ENCODE assay signal across 7 mouse cellular contexts in the genomic region with DNA sequence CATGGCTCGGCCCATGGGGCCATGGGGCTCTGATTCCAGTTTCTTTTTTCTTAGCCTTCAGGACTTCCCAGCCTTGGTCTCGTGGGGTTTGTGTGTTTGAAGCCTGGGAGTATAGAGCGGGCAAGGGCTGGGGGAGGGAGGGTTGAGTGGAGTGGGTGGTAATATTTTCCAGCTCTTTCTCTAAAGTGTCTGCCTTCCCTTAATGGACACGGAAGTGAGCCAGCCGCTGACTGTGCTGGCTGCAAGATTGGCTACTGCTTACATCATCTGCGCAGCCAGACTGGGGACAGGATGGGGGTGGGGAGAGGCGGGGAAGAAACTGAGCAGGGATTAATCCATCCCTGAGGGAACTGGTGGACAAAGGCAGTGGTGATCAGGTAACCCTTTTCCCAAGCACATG. TPM values are rescaled to one million over a fixed set of nuclear protein-coding genes. Genes with fewer than 3 reads are reported as not detected.
DNase-seq lines count a peak whose midpoint lies in the region; ATAC-seq and TF ChIP-seq lines count a peak whose summit lies in the region.

No protein-coding gene starts in this region.

- TF ChIP-seq CTCF in heart, adult 2 months (IDR thresholded peaks at IDR 0.05): no peak

- H3K27me3 ChIP-seq in embryonic facial prominence, embryonic 11.5 days (ENCODE audit: control insufficient read depth, insufficient read depth, low read length): no peaks in the 10 kb centered on the region
- no peaks in the 10 kb centered on the region for H3K27me3 ChIP-seq in heart, adult 2 months (ENCODE audit: control insufficient read depth, insufficient read depth, low read length)
- no peaks in the 10 kb centered on the region for H3K27me3 ChIP-seq in stomach, embryonic 14.5 days (ENCODE audit: control insufficient read depth, insufficient read depth, low read length)

- ATAC-seq in embryonic facial prominence, embryonic 11.5 days (replicated peaks; ENCODE audit: insufficient number of reproducible peaks, low FRiP score, low TSS enrichment, low read depth): peak; percentile 92
- ATAC-seq in stomach, embryonic 14.5 days (ENCODE audit: insufficient number of reproducible peaks, insufficient read depth, low FRiP score, low read depth): peak; percentile 58; the same call in 1 of the 2 replicates

- H3K9ac ChIP-seq in embryonic facial prominence, embryonic 11.5 days (replicated peaks; ENCODE audit: low read length): 0 out of 2 replicates have a peak overlapping the region, but pooled peaks have one; percentile 10
- no peak overlapping the region for H3K9ac ChIP-seq in heart, adult 2 months (ENCODE audit: low read depth, low read length)
- no peak overlapping the region for H3K9ac ChIP-seq in stomach, embryonic 14.5 days (replicated peaks; ENCODE audit: low read depth, low read length)

- H3K4me3 ChIP-seq in embryonic facial prominence, embryonic 11.5 days (ENCODE audit: low read depth, low read length): no peak overlapping the region
- H3K4me3 ChIP-seq in heart, adult 2 months: no peak overlapping the region
- no peak overlapping the region for H3K4me3 ChIP-seq in stomach, embryonic 14.5 days (ENCODE audit: low read depth, low read length)

- no peaks in the 10 kb centered on the region for H3K79me2 ChIP-seq in heart, adult 2 months (replicated peaks; ENCODE audit: control insufficient read depth, insufficient read depth, low read length)

- DNase-seq in Muller cell, postnatal 12 days (ENCODE audit: inconsistent ontology term): peak; percentile 67
- DNase-seq in embryonic facial prominence, embryonic 11.5 days (ENCODE audit: low spot score): peak; percentile 76
- DNase-seq in heart, adult 2 months: peak in 1 of 2 experiments; percentile 61
- DNase-seq in kidney, postnatal 14 days: peak; percentile 17
- DNase-seq in lung, postnatal 10 days: peak; percentile 81
- DNase-seq in spleen, postnatal 4 days (ENCODE audit: low spot score in 2 of 2): no peak

- 0 out of 2 replicates have a peak, but pooled peaks have one; percentile 48 for TF ChIP-seq EP300 in heart, adult 2 months (IDR thresholded peaks at IDR 0.05; ENCODE audit: insufficient read depth, low read depth, low read length)

- no peak for TF ChIP-seq POLR2A in heart, adult 2 months (IDR thresholded peaks at IDR 0.05; ENCODE audit: insufficient read depth, low read depth, low read length)

- 13% methylated on average over 7 of the region's 7 CpGs for WGBS in embryonic facial prominence, embryonic 11.5 days
- 24% methylated on average over 7 of the region's 7 CpGs for WGBS in heart, adult 2 months
- 20% methylated on average over 7 of the region's 7 CpGs for WGBS in stomach, embryonic 14.5 days

- H3K4me1 ChIP-seq in embryonic facial prominence, embryonic 11.5 days (ENCODE audit: control insufficient read depth, insufficient read depth, low read length): no peaks in the 10 kb centered on the region
- H3K4me1 ChIP-seq in heart, adult 2 months (ENCODE audit: control insufficient read depth, insufficient read depth, low read length): peaks cover 3% of the 10 kb centered on the region
- peaks cover 7% of the 10 kb centered on the region; the same call in 1 of the 2 replicates for H3K4me1 ChIP-seq in stomach, embryonic 14.5 days (ENCODE audit: control insufficient read depth, insufficient read depth, low read length)

- peak overlapping the region; percentile 19; the same call in 1 of the 2 replicates for H3K4me2 ChIP-seq in embryonic facial prominence, embryonic 11.5 days (ENCODE audit: low read depth, low read length)
- peak overlapping the region; percentile 18; the same call in 1 of the 2 replicates for H3K4me2 ChIP-seq in stomach, embryonic 14.5 days (replicated peaks; ENCODE audit: low read depth, low read length)

- peak overlapping the region; percentile 76 for H3K27ac ChIP-seq in embryonic facial prominence, embryonic 11.5 days (replicated peaks; ENCODE audit: low read depth, low read length)
- no peak overlapping the region for H3K27ac ChIP-seq in heart, adult 2 months
- H3K27ac ChIP-seq in stomach, embryonic 14.5 days (ENCODE audit: low read length): peak overlapping the region; percentile 74; the same call in 1 of the 2 replicates

- H3K36me3 ChIP-seq in embryonic facial prominence, embryonic 11.5 days (replicated peaks; ENCODE audit: control insufficient read depth, insufficient read depth, low read depth, low read length): no peaks in the 10 kb centered on the region
- no peaks in the 10 kb centered on the region for H3K36me3 ChIP-seq in heart, adult 2 months (ENCODE audit: control insufficient read depth, insufficient read depth, low read length)
- H3K36me3 ChIP-seq in stomach, embryonic 14.5 days (ENCODE audit: control insufficient read depth, insufficient read depth, low read length): no peaks in the 10 kb centered on the region

- no peaks in the 10 kb centered on the region for H3K9me3 ChIP-seq in embryonic facial prominence, embryonic 11.5 days (replicated peaks; ENCODE audit: control insufficient read depth, low read length)
- H3K9me3 ChIP-seq in stomach, embryonic 14.5 days (ENCODE audit: control insufficient read depth, low read depth, low read length): no peaks in the 10 kb centered on the region

- intact Hi-C loops in heart, adult 2 months (cut with DNase I): no loop called here

RNA-seq across cellular contexts. Expression of gene Tnp1, which starts 52.3 kb away (rescaled TPM):
- polyA plus RNA-seq in embryonic facial prominence, embryonic 11.5 days (2014; fragmentation: Nextera tagmentation; extraction: Ambion mirVana): not detected in 2 replicates
- not detected for total RNA-seq in heart, adult 2 months (2021)
- 1.1 and 2.4 TPM in 2 replicates for polyA plus RNA-seq in heart, adult 2 months (2012; rRNA removed)
- not detected in 2 replicates for polyA plus RNA-seq in stomach, embryonic 14.5 days (2014; fragmentation: Nextera tagmentation; extraction: Ambion mirVana)

Comparison
In these comparisons a context has a peak if more than half of its experiments do, and no peak if none do; other contexts are left out.
1. DNase-seq: peak in Muller cell, postnatal 12 days (single experiment), embryonic facial prominence, embryonic 11.5 days (single experiment), kidney, postnatal 14 days (single experiment) and lung, postnatal 10 days (single experiment); none in spleen, postnatal 4 days (0 of 2).